Mouse (Mus musculus) bone marrow, adult 2 months (tissue): ENCODE measurements at regions not wholly inside any gene's neighbourhood (a gene's known extent, or its start where the extent isn't known, plus 50 kb on each side); places are given as distances from the start of the nearest gene placed in this dataset.

Experiments used
- CTCF ChIP-seq: fragments of 200-500 bp; IDR thresholded peaks from 2 replicates; pipeline ENCODE4 v1.5.1; 2011; ENCODE audit warnings: low read length, control low read depth; ENCODE audit not compliant: control insufficient read depth, insufficient read depth
- POLR2A ChIP-seq: fragments of 200-500 bp; IDR thresholded peaks from 2 replicates; pipeline ENCODE4 v1.6.1; 2011; ENCODE audit warnings: low read depth, mild to moderate bottlenecking, control low read depth, low read length, borderline replicate concordance; ENCODE audit not compliant: control insufficient read depth

DNA sequence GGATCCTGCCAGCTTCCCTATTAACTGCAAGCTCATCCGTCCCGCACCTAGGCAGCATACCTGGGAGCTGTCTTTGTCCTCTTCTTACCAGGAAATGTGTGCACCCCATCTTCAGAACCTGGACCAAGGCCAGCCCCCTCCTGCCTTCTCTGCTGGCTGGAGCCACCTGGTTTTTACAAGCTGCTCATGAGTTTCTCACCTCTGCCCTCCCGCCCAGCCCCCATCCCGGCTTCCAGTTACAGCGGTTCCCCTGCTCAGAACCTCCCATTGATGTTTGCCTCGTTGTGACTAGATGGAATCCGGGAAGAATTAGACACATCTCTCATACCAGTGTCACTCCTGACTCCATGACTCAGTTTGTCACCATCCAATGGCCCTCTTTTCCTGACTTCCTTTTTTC lies 179.1 kb upstream of the Sulf2 start:
- TF ChIP-seq POLR2A, result no peak
- TF ChIP-seq CTCF, result no peak
